9 mouse cellular contexts compared by ENCODE assay signal in the genomic region with DNA sequence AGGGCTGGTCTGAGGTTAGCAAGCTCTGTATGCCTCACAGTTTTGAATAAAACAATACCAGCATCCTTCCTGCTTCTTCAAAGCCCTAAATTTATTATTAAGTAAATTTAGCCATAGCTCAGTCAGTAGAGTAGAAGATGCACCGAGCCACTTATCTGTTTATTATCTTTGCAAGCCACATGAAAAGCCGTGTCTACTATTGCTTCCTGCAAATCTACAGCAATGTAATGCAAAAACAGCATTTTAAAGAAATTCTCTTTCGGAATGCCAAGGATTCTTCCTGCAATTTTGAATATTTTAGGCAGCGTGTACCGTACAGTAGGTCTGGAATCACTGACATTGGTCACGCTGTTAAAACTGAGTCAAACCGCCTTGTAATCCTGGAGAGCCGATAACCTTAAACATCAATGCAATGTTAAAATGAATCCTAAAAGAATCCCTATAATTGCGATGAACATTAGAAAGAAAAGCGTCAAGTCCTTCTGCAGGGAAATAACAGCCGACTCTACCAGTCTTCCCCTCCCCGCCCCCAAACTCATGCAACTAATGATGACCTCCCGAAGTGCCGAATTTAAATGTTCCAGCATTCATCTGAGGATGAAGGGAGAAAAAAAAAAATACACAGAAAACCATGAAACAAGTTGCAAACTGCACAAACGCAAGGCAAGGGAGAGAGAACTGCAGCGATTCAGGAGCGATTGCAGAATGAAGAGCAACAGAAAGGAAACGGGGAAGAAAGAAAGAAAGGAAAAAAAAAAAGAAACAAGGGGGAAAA. TPM values are rescaled to one million over a fixed set of nuclear protein-coding genes. Genes with fewer than 3 reads are reported as not detected.
DNase-seq lines count a peak whose midpoint lies in the region; ATAC-seq and TF ChIP-seq lines count a peak whose summit lies in the region.
"Had no signal": no experiment of that assay in that cellular context is flagged by ENCODE, and none has a peak within 500 bp of the region (broad histone marks: within the 10 kb centered on the region; RNA-seq: fewer than 3 reads in every experiment).

No protein-coding gene starts in this region.

- peak overlapping the region; percentile 72 for H3K4me3 ChIP-seq in lung, embryonic 15.5 days
- peak overlapping the region; percentile 73 for H3K4me3 ChIP-seq in intestine, embryonic 16.5 days (ENCODE audit: low read length)
- H3K4me3 ChIP-seq in olfactory bulb, adult 2 months (ENCODE audit: insufficient read depth, low read depth, low read length): peak overlapping the region; percentile 68

- H3K36me3 ChIP-seq in lung, embryonic 15.5 days: no peaks in the 10 kb centered on the region
- no peaks in the 10 kb centered on the region for H3K36me3 ChIP-seq in intestine, embryonic 16.5 days (ENCODE audit: control insufficient read depth, insufficient read depth, low read length)

- TF ChIP-seq POLR2A in olfactory bulb, adult 2 months (IDR thresholded peaks at IDR 0.05; ENCODE audit: insufficient read depth, low read depth, low read length): no peak

- WGBS in lung, embryonic 15.5 days: 8% methylated on average over 18 of the region's 18 CpGs
- WGBS in intestine, embryonic 16.5 days: 8% methylated on average over 18 of the region's 18 CpGs
- WGBS in olfactory bulb, adult 2 months: 4% methylated on average over 18 of the region's 18 CpGs

- TF ChIP-seq CTCF in olfactory bulb, adult 2 months (IDR thresholded peaks at IDR 0.05; ENCODE audit: insufficient read depth, low read depth, low read length): no peak

- peak overlapping the region; percentile 95 for H3K4me2 ChIP-seq in lung, embryonic 15.5 days
- H3K4me2 ChIP-seq in intestine, embryonic 16.5 days (ENCODE audit: low read depth, low read length): peak overlapping the region; percentile 89

- H3K9ac ChIP-seq in lung, embryonic 15.5 days: peak overlapping the region; percentile 1; the same call in 1 of the 2 replicates
- H3K9ac ChIP-seq in intestine, embryonic 16.5 days (ENCODE audit: low read depth, low read length): peak overlapping the region; percentile 74

- no peaks in the 10 kb centered on the region for H3K9me3 ChIP-seq in lung, embryonic 15.5 days
- no peaks in the 10 kb centered on the region for H3K9me3 ChIP-seq in intestine, embryonic 16.5 days (ENCODE audit: control insufficient read depth, low read length)

- DNase-seq in cerebellum, adult 18-20 months: peak; percentile 8 to 15
- DNase-seq in cerebellum, adult 11 months: no peak
- no peak for DNase-seq in lung, postnatal 25 days (ENCODE audit: low spot score)
- DNase-seq in spleen, postnatal 36 days (ENCODE audit: low spot score in 2 of 2): no peak
- DNase-seq in thymus, postnatal 14 days: no peak
- DNase-seq: thymus, adult 2 months had no signal

- peaks cover 12% of the 10 kb centered on the region; the same call in 1 of the 2 replicates for H3K4me1 ChIP-seq in lung, embryonic 15.5 days
- no peaks in the 10 kb centered on the region for H3K4me1 ChIP-seq in intestine, embryonic 16.5 days (ENCODE audit: control insufficient read depth, insufficient read depth, low read length)
- peaks cover 2% of the 10 kb centered on the region; the same call in 1 of the 2 replicates for H3K4me1 ChIP-seq in olfactory bulb, adult 2 months (ENCODE audit: control insufficient read depth, insufficient read depth, low read length)

- H3K27ac ChIP-seq in lung, embryonic 15.5 days: no peak overlapping the region
- H3K27ac ChIP-seq in intestine, embryonic 16.5 days (ENCODE audit: low read length): no peak overlapping the region
- H3K27ac ChIP-seq in olfactory bulb, adult 2 months (ENCODE audit: insufficient read depth, low read depth, low read length): peak overlapping the region; percentile 95

- peaks cover 33% of the 10 kb centered on the region for H3K27me3 ChIP-seq in lung, embryonic 15.5 days
- H3K27me3 ChIP-seq in intestine, embryonic 16.5 days (replicated peaks; ENCODE audit: control insufficient read depth, insufficient read depth, low read length): 0 out of 2 replicates have a peak, but pooled peaks cover 3% of the 10 kb centered on the region

- ATAC-seq in lung, embryonic 15.5 days (ENCODE audit: borderline replicate concordance, extremely low read depth, low FRiP score, low TSS enrichment): no peak
- ATAC-seq in intestine, embryonic 16.5 days: no peak

RNA-seq across cellular contexts. Expression of a gene that starts 0.6 kb away (rescaled TPM):
- 0.35 and 0.44 TPM in 2 replicates for polyA plus RNA-seq in lung, embryonic 15.5 days (2015; fragmentation: Nextera tagmentation; extraction: Ambion mirVana)
- 0.39 and 0.70 TPM in 2 replicates for polyA plus RNA-seq in intestine, embryonic 16.5 days (2015; fragmentation: Nextera tagmentation; extraction: Ambion mirVana)
- not detected in 2 replicates for polyA plus RNA-seq in olfactory bulb, adult 2 months (2012; ENCODE audit: insufficient read depth, insufficient read length, low replicate concordance, missing spikeins)

Comparison
In these comparisons a context has a peak if more than half of its experiments do, and no peak if none do; other contexts are left out.
1. DNase-seq: peak in cerebellum, adult 18-20 months (2 of 2); none in cerebellum, adult 11 months (single experiment), lung, postnatal 25 days (single experiment), spleen, postnatal 36 days (0 of 2) and thymus, postnatal 14 days (single experiment).
2. Peak in every context shown above with its lines, with median percentiles within 50 percentile points of each other: H3K4me3 ChIP-seq.